Mouse (Mus musculus): ENCODE results near the gene Tmem123.

Gene Tmem123

DNA sequence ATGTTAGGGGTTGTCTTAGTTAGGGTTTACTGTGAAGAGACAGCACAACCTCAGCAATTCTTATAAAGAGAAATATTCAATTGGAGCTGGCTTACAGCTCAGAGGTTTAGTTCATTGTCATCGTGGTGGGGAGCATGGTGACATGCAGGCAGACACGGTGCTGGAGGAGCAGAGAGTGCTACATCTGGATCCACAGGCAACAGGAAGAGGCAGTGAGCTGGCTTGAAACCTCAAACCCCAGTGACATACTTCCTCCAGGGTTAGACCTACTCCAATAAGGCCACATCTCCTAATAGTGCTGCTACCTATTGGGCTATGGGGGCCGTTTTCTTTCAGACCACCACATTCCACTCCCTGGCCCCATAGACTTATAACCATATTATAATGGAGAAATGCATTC is 12.1 kb downstream of the Tmem123 start:
- DNase-seq (ENCODE audit: low spot score), result no peak

DNA sequence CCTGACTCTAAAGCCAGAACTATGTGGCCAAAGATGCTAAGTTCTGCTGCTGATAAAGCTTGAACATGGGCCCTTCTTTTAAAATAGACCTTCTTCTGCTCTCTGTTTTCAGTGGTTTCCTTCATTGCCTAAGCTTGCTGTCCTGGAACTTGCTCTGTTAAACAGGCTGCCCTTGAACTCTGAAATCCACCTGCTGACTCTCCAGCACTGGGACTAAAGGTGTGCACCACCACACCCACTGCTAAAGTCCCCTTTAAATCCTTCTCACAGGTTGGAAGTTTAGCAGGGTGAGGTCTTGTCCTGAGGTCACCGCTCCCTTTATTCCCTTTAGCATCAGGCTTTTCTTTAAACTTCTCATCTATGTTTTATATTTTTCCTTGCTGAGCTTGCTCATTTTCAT is 13.1 kb downstream of the Tmem123 start:
- no peak for DNase-seq (ENCODE audit: low spot score)

DNA sequence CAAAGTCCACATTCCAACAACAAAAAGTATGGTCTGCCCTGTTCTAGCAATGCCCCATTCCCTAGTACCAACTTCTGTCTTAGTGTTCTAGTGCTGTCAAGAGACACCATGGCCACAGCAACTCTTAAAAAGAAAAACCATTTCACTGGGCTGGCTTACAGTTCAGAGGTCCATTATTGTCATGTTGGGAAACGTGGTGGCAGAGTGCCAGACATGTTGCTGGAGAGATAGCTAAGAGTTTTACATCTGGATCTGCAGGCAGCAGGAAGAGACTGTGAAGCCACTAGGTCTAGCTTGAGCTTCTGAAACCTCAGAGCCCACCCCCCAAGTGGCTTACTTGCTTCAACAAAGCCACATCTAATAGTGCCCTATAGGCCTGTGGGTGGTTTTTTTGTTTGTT is 13.8 kb downstream of the Tmem123 start:
- no peak for DNase-seq (ENCODE audit: low spot score)

DNA sequence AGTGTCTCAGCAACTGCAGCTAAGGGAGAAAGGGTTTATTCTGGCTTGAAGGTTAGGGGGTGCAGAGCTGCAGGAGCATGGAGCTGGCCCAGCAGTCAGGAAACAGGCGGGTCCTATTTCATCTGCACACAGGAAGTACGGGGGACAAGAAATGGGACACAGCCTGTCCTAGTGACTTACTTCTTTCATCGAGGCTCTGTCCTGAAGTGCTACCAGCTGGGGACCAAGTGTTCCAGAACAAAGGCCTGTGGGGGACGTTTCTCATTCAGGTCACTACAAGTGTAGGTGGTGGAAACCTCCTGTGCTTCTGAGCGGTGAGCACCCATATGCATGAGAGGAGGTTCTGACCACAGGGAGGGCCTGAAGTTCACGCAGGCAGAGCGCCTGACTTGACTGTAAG is 14.9 kb downstream of the Tmem123 start:
- no peak for DNase-seq (ENCODE audit: low spot score)

DNA sequence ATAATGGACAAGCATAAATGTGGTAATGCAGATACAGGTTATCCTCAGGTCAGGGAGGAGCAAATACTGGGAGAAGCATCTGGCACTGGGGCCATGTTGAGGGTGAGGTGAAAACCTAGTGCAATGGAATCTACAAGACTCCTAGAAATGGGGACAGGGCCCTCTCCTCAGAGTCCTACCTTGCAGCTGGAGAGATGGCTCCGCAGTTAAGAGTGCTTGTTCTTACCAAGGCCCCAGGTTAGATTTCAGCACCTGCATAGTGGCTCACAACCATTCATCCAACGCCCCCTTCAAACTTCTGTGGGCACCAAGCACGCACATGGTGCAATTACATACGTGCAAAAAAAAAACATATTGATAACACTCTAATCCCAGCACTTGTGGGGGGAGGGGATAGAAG is 15.9 kb downstream of the Tmem123 start:
- no peak for DNase-seq (ENCODE audit: low spot score)

DNA sequence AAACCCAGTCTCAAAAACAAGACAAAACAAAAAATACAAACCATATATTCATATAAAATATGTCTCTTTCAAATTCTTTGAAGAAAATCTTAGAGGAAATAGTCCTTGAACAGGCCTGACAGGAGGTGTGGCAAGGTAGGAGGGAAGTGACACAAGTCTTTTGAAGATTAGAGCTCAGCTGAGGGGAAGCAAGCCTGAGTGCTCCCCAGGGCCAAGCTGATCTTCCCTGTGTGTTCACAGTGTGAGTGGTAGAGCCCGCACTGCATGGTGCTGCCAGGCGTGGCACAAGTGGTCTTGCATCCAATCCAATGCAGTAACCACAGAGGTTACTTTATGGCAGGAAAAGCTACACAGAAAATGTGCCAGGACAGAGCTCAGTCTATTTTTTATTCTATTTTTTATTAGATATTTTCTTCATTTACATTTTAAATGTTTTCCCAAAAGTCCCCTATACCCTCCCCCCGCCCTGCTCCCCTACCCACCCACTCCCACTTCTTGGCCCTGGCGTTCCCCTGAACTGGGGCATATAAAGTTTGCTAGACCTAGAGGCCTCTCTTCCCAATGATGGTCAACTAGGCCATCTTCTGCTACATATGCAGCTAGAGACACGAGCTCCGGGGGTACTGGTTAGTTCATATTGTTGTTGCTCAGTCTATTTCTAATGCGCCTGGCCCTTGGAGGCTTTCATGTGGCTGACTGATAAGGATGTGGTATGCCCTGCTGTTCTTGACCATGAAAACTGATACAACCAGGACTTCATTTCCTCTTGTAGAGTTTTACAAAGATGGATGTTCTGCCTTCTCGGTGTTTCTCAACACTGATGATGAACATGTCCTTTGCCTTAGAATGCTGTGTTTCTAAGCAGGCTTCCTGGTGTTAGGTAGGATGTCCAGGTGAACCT is 16.7 kb downstream of the Tmem123 start:
- DNase-seq (ENCODE audit: low spot score), result no peak

DNA sequence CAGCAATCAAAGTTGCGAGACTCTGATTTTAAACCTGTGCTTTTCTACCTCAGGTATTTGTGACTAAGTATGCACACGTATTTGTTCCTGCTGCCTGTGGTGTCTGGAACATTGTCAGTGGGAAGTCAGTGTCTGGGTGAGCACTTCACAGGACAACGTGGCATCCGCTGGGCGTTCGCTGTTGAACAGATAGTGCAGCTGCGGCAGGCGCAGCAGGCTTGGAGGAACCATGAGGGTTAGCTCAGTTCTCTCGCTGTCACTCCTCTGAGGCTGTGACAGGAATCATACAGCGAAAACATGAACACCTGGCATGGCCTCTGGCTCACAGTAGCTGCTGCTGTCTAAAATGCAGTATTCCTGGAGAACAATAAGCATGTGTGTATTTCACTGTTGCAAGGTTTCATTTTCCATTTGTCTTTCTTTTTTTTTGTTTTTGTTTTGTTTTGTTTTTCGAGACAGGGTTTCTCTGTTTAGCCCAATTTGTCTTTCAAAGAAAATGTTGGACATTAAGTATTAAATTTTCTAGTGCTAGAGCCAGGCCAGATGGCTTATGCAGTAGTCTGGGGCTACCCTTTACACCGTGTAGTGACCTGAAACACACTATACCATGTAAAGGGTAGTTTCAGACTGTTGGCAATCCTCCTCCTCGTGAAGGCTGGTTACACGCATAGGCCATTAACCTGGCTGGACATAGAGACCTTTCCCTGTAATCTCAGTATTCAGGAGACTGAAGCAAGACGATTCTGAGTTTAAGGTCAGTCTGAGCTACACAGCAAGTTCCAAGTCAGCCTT is 20.2 kb downstream of the Tmem123 start:
- no peak for DNase-seq (ENCODE audit: low spot score)

DNA sequence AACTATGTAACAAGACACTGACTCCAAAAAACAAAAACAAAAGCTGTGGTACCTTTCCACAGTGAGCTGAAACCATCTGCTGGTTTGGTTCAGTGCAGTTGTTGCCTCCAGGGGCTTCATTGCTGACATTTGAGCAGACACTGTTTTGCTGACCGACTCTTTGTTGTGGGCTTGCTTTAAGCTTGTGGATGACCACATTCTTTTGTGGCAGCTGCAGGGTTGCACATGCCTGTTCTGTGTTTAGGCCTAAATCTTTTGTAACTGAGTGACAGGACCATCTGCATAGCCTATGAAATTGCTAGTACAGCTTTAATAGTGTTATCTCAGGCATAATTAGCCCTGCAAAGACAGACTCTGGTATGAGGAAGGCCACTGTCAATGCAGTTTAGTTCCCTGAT is 20.8 kb downstream of the Tmem123 start:
- no peak for DNase-seq (ENCODE audit: low spot score)

DNA sequence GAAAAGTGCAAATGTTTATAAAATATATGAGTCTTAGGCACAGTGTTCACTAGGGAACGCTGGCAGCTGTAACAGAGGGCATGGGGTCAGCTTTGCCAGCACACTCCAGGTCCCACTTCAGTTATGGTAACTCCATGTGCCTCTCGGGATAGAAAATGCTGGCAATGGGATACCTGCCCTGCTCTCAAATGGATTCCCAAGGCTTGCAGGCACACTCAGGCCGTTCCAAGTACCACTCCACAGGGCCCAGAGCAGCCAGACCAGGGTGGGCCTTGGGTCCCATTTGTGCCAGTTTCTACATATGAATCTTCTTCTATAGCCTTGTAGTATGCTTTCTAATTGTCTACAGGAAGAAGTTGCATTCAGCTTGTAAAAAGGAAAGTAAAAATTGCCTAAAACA is 21.6 kb downstream of the Tmem123 start:
- DNase-seq (ENCODE audit: low spot score), result no peak

DNA sequence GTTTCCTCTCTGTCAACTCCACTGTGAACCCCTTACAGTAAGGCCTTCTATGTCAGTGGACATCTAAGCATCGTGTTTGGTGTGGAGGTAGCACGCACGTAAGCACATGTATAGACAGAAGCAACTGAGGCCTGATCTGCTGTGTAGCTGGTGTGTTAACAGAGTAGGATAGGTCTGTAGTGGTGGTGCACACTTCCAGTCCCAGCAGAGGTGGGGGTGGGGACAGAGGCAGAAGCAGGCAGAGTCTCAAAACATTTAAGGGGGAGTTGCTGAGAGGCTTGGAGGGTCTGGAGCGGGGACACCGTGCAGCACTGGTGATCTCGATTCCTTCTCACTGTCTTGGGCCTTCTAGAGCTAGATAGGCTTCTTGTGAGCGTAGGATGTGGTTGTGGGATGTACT is 22.2 kb downstream of the Tmem123 start:
- no peak for DNase-seq (ENCODE audit: low spot score)

DNA sequence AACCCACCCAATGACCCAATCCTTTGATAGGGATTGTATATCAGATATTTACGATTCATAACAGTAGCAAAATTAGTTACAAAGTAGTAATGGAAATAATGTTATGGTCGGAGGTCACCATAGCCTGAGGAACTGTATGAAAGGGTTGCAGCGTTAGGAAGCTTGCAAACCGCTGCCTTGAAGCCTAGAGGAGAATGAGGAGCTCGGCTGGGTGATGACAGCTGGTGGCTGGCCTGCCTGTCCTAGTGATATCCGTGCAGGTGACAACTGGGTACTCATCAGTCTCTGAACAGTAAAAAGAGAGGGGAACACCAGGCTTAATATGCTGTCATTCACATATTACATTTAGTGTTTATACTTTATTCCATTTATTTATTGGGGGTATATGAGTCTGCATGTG is 24.6 kb downstream of the Tmem123 start:
- DNase-seq (ENCODE audit: low spot score), result no peak

DNA sequence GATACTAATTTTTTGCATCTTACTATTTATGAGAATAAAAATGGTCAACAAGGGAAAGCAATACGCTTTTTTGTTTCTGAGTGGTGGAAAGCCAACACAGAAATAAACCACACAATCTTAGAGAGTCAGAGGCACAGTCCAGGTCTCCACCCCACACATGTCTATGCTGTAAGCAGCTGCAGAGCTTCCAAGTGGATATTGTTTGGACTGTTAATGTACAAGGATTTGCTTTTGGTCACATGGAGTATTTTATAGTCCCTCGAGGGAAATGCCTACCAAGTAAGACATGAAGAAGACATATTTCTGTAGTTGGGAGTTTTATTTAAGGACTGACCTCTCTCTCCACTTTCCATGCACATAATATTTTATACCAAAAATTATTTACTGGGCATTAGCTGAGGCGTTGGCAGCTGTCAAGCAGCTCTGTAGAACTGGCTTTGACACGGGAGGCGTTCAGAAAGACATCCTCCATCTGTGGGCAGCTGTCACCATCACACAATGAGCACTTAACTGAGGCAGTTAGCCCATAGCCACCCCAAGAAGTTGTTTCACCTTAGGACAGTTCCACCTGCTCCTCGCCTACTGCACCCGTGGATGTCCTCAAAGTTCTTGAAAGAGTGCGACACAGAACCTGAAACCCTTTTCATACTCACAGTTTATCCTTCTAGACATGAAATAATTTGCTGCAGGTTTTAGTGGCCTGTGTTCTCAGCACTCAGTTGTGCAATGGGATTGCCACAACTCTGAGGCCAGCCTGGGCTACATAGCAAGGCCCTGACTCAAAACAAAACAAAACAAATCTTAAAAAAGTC is 26.1 kb downstream of the Tmem123 start:
- no peak for DNase-seq (ENCODE audit: low spot score)

DNA sequence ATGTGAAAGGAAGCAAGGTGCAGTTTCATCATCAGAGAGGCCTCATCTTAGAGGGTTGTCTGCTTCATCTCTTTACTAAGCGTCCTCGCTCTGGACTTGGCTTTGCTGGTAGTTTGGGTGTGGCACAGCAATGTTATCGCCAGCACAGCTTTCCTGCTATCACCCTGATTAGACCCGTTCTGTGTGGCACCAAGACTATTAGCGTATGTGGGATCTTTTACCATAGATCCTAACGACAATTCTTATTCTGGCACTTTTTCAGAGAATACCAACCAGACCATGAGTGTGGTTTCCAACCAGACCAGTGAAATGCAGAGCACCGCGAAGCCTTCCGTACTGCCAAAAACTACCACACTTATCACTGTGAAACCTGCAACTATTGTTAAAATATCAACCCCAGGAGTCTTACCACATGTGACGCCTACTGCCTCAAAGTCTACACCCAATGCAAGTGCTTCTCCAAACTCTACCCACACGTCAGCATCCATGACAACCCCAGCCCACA is 26.8 kb downstream of the Tmem123 start:
- no peak for DNase-seq (ENCODE audit: low spot score)

DNA sequence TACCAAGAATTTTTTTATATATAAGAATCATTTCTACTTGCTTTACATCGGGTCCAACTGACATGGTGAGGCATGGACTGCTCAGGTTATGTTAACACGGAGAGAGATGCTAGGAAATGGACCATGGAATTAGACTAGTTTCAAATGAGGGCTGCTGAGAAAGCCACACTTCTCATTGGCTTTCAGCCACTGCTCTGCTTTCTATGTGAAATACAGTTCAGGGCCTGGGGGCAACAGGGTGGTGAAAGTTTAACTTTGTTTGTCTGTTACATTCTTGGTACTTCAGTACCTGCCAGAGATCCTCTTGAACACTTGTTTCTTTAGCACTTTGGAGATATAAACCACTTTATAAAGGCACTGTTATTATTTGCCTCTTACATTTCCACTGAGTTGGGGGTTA is 29.7 kb downstream of the Tmem123 start:
- DNase-seq (ENCODE audit: low spot score), result no peak

DNA sequence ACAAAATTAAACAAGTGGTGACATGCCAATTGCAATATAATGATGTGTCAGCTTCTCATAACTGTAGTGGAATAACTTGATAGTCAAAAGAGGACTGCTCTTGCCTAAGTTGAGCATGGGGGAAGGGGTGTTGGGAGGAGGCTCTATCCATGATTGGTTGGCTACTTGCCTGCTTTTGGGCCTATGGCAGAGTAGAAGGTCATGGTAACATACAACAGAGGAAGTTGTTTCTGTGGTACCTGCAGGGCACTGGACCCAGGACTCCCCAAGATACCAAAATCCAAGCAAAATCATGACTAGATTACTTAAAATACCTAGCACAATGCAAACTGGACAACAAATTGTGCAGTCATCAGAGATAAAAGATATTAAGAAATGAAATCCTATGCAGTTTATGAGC is 31.7 kb downstream of the Tmem123 start:
- DNase-seq (ENCODE audit: low spot score), result no peak

DNA sequence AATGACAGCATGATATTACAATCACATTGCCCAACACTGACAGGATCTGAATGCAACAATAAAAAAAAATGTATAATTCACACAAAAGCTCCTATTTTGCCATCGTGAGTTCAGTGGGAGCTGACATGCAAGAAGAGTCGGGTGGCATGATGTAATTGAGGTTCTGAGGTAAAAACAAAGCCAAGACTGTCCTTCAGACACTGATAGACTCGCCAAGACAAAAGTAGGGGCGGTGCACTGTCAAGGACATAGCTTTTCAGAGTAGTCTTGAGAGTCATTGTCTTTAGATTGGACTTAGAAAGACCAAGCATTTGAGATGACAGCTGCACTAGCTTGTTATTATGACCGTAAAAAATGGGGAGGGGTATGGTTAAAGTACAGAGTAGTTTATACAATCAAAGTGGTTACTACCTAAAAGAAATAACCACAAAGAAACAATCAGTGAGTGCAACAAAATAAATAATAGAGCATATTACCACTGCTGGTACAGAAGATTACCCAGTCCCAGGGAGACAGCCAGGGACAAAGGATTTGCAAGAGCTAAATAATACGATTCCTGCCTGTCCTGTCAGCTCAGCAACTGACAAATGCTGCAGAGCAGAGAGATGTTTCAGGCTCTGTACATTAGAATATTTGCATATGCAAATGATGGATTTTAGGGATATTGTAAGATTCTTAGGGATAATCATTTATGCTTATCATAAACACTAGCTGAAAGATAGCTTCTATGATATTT is 32.5 kb downstream of the Tmem123 start:
- no peak for DNase-seq (ENCODE audit: low spot score)

DNA sequence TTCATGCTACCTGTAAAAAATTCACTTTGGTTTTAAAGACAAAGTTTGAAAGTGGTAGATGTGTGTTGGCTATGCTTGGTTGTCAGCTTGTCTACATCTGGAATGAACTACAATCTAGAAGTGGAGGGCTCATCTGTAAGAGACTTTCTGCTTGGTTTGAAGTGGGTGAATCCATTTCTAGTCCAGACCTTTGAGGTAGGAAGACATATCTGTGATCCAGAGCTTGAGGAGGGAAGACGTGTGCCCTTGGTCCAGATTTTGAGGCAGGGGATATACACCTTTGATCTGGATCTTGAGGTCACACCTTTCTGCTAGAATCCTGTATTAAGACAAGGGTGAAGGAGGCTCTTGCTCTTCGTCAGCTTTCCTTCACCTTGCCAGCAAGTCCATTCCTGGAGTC is 33.7 kb downstream of the Tmem123 start:
- no peak for DNase-seq (ENCODE audit: low spot score)

DNA sequence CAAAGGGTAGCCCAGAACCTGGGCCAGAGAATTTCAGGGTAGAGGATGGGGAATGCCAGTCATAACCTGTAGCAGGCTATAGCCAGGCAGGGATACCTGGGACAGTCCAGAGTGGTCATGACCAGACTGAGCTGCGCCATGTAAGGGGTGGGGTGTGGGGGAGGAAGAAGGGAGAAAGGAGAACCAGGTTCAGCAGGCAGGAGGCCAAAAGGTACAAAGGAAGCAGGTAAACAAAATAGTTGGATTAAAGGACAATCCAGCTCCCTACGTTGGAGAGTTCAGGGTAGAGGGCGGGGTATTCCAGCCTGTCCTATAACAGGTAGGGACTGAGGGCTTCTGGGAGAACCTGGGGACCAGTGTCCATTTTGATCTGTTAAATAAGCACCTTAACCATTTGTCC is 34.7 kb downstream of the Tmem123 start:
- no peak for DNase-seq (ENCODE audit: low spot score)

DNA sequence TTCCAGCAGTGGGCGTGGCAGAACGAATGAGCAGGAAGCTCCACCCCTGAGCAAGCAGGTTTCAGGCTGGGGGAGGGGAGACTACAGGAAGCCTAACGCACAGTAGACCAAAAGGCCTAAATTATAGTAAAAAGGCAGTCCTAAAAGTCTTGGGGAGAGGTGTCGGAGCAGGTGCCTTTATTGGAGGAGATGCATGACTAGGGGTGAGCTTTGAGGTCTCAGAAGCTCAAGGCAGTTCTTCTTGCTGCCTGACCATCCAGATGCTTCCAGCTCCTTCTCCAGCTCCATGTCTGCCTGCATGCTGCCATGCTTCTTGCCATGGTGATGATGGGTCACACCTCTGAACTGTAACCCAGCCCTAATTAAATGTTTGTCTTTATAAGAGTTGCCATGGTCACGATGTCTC is 41.3 kb downstream of the Tmem123 start:
- no peak for DNase-seq (ENCODE audit: low spot score)

DNA sequence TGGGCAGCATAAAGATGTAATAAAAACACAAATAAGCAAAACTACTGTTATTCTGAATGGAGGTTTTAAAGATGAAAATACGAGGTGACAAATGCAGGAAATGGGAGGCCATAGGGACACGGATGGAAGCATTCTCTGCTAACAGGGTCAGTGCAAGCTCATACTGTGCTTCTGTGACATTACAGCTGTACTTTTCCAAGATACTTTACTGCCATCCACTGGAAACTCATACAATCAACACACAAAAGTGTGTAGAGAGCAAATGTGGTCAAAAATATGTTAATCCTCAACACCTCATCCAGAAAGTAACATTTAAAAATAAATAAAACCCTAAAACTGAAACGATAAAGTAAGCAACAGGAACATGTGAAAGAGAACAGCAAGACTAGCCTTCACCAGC is 58.9 kb downstream of the Tmem123 start:
- no peak for DNase-seq (ENCODE audit: low spot score)

DNA sequence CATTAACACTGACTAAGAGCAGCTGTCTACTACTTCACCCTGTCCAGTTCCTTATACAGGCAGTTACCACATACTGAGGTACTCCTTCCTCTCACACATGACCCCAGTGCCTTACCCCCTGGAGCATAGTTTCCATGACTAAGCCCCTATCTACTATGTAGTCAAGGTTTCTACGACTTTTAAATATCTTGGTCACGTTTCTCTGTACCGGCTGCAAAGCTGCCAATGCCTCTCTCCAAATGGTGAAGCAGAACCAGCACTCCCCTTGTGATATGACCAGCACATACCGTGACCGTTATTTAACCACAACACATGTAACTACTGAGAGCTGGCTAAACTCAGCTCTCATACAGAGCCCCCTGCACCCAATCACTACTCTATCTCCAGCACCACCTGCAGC is 61.1 kb downstream of the Tmem123 start:
- DNase-seq (ENCODE audit: low spot score), result no peak

DNA sequence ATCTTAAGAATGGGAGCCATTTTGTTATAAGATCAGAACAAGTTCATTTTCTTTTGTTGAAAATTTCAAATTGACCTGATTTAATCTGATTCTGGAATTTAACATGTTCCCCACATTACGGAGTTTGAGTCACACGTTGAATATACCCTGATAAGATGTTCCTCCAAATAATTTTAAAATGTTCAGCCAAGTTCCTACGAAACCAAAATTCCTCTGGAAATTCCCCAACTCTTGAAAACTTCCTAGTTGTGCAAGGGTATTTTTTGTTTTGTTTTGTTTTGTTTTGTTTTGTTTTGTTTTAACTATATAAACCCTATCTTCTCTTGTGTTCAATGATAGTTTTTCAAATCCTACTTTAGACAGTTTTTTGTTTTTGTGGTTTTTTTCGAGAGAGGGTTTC is 64.9 kb downstream of the Tmem123 start:
- DNase-seq (ENCODE audit: low spot score), result no peak
